Mouse (Mus musculus): ENCODE measurements around the gene Rc3h1.

- TF ChIP-seq CTCF (conservative IDR thresholded peaks at IDR 0.05; ENCODE audit: low read length), result no peak
- TF ChIP-seq POU5F1 (IDR thresholded peaks at IDR 0.05; ENCODE audit: borderline replicate concordance, low read length), result no peak
- TF ChIP-seq NANOG (IDR thresholded peaks at IDR 0.05; ENCODE audit: borderline replicate concordance, low read length), result no peak
Measured at GRCm38 (mm10) chr1:160931320-160931719, 25.1 kb downstream of the Rc3h1 start.
